Mouse (Mus musculus) cerebellum, adult 9-10 months (tissue): Measurements from ENCODE around the gene Ptprs.
"Not testable (repeated sequence)": the region's sequence is repeated elsewhere in the genome, so short reads cannot be mapped to it uniquely, and the experiment has no call there.

ENCODE experiments used
- DNase-seq: peaks from one replicate; pipeline ENCODE4 v3.0.0; 2022

Gene Ptprs

DNA sequence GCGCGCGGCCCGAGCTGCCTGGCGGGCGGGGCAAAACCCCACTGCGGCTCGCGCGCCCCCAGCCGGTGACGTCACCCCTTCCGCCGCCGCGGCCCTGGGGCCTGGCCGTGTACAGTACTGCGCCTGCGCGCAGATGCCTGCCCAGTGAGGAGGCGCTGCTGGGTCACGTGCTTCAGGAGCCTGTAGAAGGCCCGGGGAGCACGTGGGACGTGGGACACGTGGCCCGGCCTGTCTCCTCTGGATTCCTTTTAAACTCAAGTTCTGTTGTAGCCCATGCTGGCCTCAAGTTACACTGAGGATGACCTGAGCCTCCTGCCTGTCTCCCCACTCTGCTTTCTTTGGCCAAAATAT, at the start of gene Ptprs:
TSS of gene Ptprs (minus strand) at position 82 of the 351 bp plus-strand sequence.
- DNase-seq, result peak; percentile 97

DNA sequence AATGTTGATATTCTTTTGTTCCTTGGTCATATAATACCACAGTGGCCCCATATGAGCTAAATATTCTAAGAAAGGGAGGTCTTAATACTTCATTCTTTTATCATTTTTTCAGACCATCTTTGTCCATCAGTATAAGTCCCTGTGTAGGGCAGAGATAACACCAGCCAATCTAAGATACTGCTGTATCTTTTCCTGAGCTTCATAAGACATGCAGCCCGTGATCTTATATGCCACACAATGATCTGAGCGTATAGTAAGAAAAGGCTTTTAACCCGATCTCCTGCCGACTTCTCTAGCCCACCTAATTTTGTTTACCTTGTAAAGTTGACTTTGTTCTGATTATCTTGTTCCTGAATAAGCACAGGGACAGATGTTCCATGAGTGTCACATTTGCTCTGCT, 48.7 kb upstream of the Ptprs start:
- DNase-seq, result no peak

DNA sequence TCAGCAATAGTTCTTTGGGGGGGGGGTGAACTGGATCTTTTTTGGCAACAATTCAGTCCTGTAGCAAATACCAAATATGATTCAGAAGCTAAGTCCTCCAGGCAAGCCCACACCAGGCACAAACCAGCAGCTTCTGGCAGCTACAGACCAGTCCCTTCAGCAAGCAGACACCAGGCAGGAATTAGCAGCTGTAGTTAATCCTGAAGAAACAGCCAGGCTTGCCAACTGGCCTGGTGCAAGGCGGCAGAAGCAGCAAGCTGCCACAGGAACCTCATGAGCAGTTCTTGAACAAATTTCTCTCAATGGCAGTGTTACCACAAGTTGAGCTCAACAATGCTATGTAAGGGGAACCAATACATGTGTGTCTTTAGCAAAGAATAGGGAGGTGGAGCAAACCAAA, 46.5 kb upstream of the Ptprs start:
- no peak for DNase-seq

DNA sequence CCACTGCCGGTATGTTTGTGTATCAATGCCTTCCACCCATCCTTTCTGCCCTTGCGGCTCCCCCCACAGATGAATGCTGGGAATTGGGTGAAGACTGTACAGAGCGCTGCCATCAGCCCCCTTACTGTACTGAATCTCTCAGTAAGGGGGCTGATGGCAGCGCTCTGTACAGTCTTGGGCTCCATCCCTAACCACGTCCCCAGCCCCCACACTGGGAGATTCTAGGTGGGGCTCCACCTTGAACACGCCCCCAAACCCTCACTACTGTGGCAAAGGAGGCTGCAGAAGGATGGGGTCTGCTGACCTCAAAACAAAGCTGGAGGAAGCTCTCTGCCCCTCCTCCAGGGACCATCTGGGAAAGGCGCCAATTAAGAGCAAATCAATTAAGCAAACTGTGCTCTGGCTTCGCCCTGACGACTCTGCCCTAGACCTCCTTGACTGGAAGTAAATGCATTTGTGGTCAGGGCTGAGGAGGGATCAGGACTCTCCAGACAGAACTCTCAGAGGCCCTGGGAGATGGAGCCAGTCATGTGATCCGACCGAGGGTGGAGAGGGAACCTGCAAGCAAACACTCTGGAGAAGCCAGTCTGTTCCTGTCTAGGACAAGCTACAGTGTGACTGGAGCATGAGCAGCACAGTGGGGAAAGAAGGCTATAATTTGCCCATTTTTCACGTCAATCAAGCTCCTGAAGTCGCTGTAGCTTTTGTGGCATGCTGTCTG, 39.6 kb upstream of the Ptprs start:
- DNase-seq, result no peak

DNA sequence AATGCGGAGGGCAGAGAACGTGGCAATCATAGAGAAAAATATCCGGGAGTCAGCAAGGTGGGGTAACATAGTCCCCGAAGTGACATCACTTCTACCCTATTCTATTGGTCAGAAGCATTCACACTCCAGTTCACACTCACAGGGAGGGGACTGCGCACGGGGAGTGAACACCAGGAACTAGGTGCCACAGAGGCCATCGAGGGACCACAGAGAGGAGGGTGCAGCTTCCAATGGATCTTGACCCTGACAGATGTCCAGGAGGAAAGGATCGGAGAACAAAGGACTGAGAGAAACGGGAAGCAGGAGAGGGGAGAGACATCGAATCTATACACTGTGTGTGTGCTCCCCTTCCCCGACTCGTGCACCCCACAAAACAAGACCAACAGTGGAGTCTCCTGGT, 38.6 kb upstream of the Ptprs start:
- no peak for DNase-seq

DNA sequence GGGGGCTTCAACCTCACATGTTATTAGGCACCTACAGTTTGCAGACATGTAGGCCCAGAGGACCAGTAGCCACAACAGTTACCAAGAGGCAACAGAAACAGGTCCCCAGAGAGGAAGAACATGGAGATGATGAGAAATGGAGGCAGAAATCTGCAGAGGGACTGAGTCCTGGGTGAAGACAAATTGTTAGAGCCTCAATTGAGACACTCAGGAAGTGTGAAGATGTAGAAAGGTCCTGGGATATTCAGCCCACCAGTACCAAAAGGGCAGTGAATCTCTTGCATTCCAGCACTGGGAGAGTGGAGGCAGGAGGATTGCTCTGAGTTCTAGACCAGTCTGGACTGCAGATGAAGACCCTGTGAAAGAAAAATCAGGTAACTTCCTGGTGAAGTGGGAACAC, 38.0 kb upstream of the Ptprs start:
- DNase-seq, result no peak

DNA sequence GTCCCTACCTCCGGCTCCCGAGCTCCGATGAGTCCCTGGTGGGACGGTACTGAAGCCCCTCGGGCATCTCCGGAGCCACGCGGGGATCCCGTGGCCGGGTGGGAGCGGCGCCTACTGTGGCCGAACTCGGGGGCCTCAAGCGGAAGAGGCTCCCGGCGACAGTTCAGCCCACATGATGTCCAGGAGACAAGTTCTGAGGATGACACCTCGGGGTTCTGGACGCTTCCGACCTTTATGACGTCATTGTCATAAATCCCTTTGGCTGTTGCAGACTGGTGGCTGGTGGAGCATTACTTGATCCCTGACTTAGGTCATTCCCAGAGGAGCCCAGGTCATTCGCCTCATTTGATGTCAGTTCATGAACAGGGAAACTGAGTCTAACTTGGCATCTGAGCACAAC, 36.0 kb upstream of the Ptprs start, which contains the start of gene Znrf4:
TSS of gene Znrf4 (minus strand) at position 122 of the 400 bp plus-strand sequence.
- DNase-seq, result no peak

DNA sequence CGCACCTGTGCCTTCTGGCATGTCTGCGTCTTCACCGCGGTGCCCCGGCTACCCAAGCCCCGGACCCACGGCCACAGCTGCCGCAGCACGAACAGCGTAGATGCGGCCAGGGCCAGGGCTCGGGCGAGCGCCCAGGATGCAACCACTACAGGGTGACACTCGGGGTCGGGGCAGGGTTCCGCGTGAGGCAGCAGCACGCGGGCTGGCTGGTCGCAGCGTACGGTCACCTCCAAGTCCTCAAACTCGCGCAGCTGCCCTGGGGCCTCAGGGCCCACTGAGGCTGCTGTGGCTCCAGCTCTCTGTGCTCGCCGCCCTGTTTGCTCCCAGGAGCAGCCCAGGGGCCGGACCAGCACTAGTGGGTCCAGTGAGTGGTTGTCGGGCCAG, 35.4 kb upstream of the Ptprs start:
- no peak for DNase-seq

DNA sequence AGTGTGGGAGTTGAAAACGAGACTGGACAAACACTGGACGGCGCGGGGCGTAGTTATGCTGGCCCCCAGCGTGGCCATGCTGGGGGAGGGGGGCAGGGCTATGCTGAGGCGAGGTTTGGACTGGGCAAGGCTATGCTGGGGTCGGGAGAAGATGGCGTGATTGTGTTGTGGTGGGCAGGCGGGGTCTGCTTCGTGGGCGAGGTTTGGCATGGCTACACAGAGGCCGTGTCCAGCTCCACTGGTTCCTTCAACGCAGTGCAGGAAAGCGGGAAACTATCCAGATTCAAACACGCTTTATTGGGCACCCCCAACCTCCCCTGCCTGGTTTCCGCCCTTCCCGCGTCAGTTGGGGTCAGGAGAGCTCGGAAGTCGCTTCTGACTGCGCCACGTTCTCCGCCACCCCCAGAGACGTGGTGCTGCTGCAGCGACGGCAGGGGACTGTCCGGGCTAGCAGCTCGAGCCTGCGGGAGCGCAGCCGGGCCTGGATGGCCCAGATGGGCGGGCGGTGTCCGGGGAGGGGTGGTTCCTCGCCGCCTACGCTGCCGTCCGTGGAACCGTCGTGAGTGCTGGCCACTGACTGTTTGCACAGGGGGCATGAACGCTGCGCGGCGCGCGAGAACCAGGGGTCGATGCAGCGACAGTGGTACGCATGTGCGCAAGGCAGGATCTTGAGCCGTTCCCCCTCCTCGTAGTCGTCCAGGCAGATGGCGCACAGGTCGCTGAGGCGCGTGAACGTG, 34.9 kb upstream of the Ptprs start:
- no peak for DNase-seq

DNA sequence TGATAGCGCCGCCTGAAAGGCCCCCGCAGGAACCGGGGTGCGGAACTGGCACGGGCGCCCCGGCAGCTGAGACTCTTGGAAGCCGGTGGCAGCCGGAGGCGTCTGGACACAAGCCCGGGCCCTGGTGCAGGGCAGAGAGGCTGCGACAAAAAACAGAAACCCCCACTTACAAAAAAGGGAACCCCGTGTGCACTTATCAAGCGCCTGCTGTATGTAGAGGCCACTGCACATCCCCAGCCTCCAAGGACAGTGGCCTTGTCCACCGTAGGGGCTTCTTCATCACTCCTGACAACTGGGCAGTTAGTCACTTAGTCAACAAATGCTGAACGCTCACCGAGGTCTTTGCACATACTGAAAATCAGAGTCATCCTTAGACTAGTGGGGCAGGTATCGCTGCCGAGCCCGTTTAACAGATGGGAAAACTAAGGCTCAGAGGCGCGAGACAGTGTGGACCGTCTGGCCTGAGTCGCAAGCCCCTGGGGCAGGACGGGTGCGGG, 34.2 kb upstream of the Ptprs start:
- DNase-seq, result peak; percentile 69

DNA sequence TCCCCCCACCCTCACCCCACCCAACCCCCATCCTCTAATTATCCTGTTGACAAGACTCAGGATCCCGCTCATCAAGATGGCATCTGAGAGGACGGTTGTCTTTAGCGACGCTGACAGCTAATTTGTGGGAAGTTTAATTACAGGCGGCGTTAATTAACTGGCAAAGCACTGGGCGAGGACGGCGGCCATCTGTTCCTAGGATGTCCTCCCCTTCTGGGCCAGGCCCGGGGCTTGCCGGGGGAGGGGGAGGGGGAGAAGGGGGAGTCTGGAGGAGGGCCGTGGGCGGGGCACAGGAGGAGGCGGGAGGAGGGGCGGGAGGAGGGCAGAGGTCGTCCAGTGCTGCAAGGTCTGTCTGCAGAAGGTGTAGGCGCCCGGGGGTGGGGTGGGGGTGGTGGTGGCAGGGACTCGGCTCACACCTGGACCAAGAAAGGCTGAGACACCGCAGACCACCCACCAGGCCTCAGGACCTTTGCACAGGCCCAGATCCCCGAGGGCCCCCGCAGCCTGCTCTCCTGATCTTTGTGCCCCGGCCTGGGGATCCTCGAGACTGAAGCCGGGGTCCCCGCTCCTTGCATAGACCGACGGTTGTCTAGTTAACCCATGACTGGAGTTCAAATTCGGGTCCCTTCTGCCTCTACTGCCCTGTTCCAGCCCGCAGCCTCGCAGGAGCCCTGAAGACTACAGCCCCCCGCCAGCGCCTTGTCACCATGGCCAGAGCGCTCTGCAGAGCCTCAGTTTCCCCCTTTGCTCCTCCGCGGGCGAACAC, 33.6 kb upstream of the Ptprs start:
- peak; percentile 80 for DNase-seq

DNA sequence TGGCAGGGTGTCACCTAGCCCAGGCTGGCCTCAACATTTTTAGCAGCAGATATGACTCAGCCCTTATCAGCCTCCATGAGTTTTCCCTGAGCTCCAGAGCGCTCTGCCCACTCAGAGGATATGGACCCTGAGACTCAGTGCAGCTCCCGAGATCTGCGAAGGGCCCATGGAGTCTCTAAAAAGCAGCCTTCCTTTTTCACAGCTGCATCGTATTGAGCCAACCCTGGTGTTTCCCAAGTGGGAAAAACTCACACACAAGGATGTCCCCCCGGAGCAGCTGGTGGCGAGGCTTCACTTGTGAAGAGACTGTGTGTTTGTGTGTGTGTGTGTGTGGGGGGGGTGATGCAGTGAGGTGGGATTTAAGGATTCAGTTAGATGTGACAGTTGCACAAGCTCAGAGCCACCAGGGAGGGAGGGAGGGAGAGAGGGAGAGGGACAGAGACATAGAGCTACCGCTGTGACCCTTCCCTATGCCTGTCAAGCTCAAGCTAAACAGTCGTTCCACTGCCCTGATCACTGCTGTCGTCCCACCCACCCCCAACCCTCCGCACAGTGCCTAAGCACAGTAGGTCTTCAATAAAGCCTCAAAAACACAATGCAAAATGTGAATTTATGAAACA, 32.8 kb upstream of the Ptprs start:
- no peak for DNase-seq

DNA sequence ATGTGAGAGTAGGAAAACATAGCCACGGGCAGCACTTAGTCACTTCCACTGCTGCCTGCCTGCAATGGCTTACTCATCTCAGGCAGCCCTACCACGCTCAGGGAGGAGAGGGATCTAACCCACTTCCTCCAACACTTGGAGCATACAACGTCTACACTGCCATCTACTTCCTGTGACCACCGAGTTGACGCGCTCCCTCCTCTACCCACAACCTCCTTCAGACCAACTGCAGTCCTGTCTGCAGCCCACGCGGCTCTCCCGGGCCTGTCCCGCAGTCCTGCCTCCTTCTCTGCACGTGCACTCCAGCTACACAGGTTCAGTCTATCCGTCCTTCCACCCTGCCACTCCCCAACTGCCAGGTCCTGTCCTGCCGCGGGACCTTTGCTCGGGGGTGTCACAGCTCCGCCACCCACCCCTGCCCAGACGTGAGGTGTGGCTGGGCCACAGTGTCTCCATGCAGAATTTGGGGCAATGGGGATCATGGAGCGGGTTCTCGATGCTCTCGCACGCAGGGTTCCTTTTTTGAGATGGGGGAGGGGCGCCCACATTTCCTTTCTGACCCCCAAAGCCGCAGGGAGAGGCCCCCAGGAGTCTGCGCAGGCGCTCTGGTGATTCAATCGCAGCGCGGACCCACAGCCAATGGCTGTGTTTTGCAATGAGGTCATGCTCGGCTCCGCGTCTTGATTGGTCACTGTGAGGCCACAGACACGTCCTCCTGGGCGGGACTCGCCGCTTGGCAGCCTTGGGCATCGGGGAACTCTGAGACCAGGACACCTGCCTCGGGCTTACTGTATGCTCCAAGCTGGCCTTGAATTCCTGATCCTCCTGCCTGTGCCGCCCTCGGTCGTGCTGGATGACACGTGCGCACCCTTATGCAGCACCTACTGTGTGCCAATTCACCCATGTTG, 31.1 kb upstream of the Ptprs start:
- DNase-seq, result peak; percentile 99

DNA sequence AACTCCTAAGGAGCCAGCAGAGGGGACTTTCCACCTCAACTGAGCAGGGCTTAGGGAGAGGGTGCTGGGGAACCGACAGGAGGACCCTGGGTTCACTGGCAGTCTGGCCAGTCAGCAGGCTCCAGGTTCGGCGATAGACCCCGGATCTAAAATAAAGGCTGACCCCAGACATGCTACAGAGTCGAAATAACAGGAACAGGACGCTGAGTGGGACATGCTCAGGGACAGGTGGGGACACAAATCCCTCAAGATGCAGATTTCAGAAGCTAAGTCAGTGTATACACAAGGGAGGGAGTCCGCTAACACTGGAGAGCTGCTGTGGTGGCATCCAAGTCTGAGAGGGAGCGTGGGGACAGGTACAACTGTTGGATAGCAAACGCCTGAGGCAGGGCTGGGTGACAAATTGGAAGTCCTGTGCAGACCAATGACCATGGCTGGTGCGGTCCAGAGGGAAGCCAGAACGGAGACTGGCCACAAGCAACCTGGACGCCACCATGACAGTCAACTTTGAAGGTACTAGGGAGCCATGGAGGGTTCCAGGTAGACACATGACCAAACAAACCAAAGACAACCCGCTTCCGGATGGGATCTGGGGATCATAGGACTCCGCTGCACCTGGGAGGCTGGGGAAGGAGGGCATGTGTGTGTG, 30.3 kb upstream of the Ptprs start:
- peak; percentile 63 for DNase-seq

DNA sequence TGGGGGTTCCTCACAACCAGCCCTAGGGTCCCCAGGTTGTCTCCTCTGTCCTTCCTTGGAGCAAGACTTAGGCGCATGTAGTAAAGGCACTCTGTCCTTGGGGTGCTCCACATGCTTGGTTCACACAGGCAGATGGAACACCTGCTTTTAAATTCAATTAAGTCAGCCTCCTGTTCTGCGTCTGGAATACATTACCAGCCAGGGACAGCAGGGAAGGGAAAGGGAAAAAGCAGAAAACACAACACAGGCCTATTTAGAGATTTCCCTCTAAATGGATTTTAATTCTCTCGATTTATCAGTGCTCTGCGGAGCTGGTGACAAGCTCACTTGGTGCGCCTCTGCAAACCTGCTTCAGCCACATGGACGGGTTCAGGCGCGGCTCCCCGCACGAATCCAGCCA, 29.1 kb upstream of the Ptprs start:
- no peak for DNase-seq

DNA sequence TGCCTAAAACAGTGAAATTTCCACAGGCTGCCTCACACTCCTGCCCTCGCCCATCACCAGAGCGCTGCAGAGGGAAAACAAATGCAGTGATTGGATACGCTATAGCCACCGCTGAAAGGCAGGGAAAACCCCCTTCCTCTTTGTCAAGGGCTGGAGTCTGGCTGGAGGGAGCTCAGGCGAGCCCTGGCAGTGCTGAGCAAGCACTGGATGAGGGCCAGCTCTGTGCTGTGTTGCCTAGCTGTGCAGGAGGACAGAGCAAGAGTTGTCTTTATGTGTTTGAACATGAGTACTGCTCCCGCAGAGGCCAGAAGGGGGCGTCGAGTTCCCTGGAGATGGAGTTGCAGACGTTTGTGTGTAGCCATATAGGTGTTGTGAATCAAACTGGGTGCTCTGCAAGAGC, 26.2 kb upstream of the Ptprs start:
- DNase-seq, result peak; percentile 78

DNA sequence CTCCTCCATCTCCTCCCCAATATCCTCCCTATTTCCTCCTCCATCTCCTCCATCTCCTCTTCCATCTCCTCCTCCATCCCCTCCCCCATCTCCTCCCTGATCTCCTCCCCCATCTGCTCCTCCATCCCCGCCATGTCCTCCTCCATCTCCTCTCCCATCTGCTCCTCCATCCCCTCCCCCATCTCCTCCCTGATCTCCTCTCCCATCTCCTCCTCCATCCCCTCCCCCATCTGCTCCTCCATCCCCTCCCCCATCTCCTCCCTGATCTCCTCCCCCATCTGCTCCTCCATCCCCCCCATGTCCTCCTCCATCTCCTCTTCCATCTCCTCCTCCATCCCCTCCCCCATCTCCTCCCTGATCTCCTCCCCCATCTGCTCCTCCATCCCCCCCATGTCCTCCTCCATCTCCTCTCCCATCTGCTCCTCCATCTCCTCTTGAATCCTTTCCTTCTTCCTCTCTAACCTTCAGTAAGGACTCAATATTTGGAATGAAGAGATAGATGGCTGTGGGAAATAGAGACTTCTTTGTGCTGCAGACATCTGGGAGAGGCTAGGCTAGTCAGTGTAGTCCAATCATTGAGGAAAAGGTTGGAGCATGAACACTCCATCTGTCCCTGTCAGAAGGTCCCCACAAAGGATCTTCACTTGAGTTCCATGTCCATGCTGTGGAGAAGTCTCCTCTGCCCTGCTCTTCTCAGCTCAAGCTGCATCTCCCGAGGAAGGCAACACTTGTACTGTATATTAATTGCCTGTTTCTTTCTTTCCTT, 25.5 kb upstream of the Ptprs start:
- not testable (repeated sequence) for DNase-seq

DNA sequence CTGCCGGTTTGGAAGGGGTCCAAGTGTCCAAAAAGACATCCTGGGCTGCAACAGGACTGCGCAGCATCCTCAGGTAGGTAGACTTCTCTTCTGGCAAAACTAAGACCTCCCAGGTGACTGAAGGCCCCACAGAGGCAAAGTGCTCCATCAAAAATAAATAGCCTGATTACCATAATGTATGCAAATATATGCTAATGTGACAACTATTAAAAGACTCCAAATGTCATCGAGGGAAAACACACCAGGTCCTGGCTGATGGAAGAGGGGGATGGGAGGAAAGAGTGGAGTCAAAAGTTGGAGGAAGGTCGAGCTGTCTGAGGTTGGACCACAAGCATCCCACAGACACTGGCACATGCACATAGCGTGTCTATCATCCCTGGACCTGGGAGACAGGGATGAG, 22.9 kb upstream of the Ptprs start:
- DNase-seq, result no peak

DNA sequence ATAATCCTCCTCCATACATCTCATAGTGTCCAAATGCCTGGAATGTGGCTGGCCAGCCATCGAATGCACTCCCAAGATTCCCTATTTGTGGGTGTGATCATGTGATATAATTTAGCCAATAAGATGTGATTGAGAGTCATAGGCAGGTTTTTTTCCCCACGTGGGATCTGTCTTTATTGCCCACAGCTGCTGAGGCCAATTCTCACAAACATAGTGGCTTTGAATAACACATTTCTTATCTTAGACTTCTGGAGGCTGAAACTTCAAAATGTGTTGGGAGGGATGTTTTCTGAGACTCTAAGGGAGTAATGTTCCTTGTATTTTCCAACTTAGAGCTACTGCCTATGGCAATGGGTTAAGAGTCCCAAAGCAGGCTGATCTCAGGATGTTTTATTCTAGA, 18.2 kb upstream of the Ptprs start:
- DNase-seq, result no peak

DNA sequence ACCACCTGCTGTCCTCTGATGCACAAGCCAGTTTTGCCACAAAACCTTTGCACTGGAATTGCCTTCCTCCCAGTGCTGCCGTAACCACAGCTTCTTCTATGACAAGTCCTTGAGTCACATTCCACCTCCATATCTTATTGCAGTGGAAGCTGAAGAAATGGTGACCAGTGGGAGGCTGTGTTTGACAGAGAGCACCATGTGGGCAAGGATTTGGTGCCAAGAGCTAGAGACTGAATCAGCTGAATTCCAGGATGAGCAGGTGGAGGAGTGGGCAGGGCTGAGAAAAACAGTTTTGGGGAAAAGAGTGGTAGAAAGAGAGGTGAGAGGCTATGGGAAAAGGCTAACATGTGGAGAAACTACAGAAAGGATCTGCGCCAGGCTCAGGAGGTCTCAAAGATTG, 17.6 kb upstream of the Ptprs start:
- DNase-seq, result no peak
